Mouse (Mus musculus): ENCODE data around the gene Crebl2.

GRCm38 (mm10) chr6:134855926-134856325, 26.0 kb downstream of the Crebl2 start:
- no peak for TF ChIP-seq POLR2A (IDR thresholded peaks at IDR 0.05; ENCODE audit: control insufficient read depth in 1 of 2, insufficient read depth in 1 of 2, low read depth in 1 of 2, low read length in 2 of 2, poor library complexity in 1 of 2)
- TF ChIP-seq TAL1 (IDR thresholded peaks at IDR 0.05; ENCODE audit: low read length), result no peak
- no peak for TF ChIP-seq ZMIZ1 (IDR thresholded peaks at IDR 0.05; ENCODE audit: low read depth, low read length)
- TF ChIP-seq SIN3A (IDR thresholded peaks at IDR 0.05; ENCODE audit: low read length), result no peak
- TF ChIP-seq CTCF (IDR thresholded peaks at IDR 0.05 in 2 of 3, conservative IDR thresholded peaks at IDR 0.05 in 1 of 3; ENCODE audit: control insufficient read depth in 1 of 3, insufficient read depth in 1 of 3, low read depth in 2 of 3, low read length in 3 of 3, poor library complexity in 1 of 3, severe bottlenecking in 1 of 3), result no peak
